ENCODE assay signal across 8 mouse cellular contexts in the genomic region with DNA sequence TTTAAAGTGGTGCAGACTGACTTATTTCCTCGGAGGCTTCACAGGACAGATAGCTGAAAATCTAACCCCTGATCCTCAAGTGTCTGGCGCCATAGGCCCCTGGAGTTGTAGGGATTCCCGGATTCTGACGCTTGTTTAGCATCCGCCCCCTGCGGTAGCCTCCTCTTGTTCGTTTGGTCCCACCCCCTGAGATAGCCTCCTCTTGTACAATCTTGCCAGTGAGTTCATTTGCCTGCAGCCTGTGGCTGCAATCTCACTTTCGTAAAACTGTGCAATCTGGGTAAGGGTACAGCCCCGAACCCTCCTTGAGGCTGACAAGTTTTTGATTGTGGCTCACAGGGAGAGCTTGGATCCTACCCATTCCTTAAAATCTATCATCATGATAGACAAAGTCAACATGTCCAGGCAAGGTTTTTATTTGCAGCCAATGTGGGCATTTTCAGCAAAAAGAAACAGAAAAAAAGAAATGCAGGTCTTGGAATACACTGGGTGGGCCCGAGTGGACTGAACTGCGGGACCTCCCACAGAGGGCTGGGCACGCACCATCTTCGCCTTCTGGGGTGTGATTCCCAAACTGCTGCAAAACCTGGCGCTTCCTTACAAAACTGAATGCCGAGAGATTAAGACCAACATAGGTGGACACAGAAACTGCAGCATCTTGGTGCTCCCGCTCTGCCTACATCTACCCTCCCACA. TPM values are rescaled to one million over a fixed set of nuclear protein-coding genes. Genes with fewer than 3 reads are reported as not detected.
DNase-seq lines count a peak whose midpoint lies in the region; ATAC-seq and TF ChIP-seq lines count a peak whose summit lies in the region.

No protein-coding gene starts in this region.

- WGBS in heart, embryonic 14.5 days = 49% methylated on average over 16 of the region's 16 CpGs
- 64% methylated on average over 16 of the region's 16 CpGs for WGBS in heart, adult 2 months
- WGBS in hindbrain, embryonic 13.5 days = 38% methylated on average over 16 of the region's 16 CpGs
- WGBS in midbrain, embryonic 14.5 days = 33% methylated on average over 16 of the region's 16 CpGs

- H3K4me2 ChIP-seq in heart, embryonic 14.5 days (ENCODE audit: low read length) = peak overlapping the region; percentile 95
- H3K4me2 ChIP-seq in hindbrain, embryonic 13.5 days = peak overlapping the region; percentile 82
- peak overlapping the region; percentile 94 for H3K4me2 ChIP-seq in midbrain, embryonic 14.5 days (ENCODE audit: low read length)

- no peak for ATAC-seq in heart, embryonic 14.5 days (ENCODE audit: insufficient number of reproducible peaks, insufficient read depth, low FRiP score, low read depth)
- ATAC-seq in hindbrain, embryonic 13.5 days (ENCODE audit: low FRiP score) = no peak
- ATAC-seq in midbrain, embryonic 14.5 days (ENCODE audit: low FRiP score, low TSS enrichment) = no peak

- no peak for DNase-seq in heart, adult 2 months
- DNase-seq in cerebellum, postnatal 25 days = peak; percentile 22 to 56
- DNase-seq in midbrain, embryonic 14.5 days = no peak
- DNase-seq in layer of hippocampus, adult 11-12 months (ENCODE audit: low spot score) = no peak
- DNase-seq in left cerebral cortex, adult 9 months (ENCODE audit: low spot score in 2 of 2) = no peak
- no peak for DNase-seq in layer of hippocampus, postnatal 10 days (ENCODE audit: low spot score in 2 of 2)

- H3K4me1 ChIP-seq in heart, embryonic 14.5 days (ENCODE audit: control insufficient read depth in 2 of 2, insufficient read depth in 2 of 2, low read length in 2 of 2) = peaks cover 24 to 35% of the 10 kb centered on the region in 2 experiments
- peaks cover 3% of the 10 kb centered on the region for H3K4me1 ChIP-seq in heart, adult 2 months (ENCODE audit: control insufficient read depth, insufficient read depth, low read length)
- H3K4me1 ChIP-seq in hindbrain, embryonic 13.5 days (replicated peaks) = peaks cover 50% of the 10 kb centered on the region
- peaks cover 35% of the 10 kb centered on the region for H3K4me1 ChIP-seq in midbrain, embryonic 14.5 days (ENCODE audit: control insufficient read depth, insufficient read depth, low read length)

- no peak for TF ChIP-seq POLR2A in heart, adult 2 months (IDR thresholded peaks at IDR 0.05; ENCODE audit: insufficient read depth, low read depth, low read length)

- no peaks in the 10 kb centered on the region for H3K9me3 ChIP-seq in heart, embryonic 14.5 days (ENCODE audit: control insufficient read depth, low read length)
- no peaks in the 10 kb centered on the region for H3K9me3 ChIP-seq in hindbrain, embryonic 13.5 days
- H3K9me3 ChIP-seq in midbrain, embryonic 14.5 days (ENCODE audit: control insufficient read depth, low read length) = no peaks in the 10 kb centered on the region

- H3K36me3 ChIP-seq in heart, embryonic 14.5 days (ENCODE audit: control insufficient read depth, insufficient read depth, low read length) = no peaks in the 10 kb centered on the region
- no peaks in the 10 kb centered on the region for H3K36me3 ChIP-seq in heart, adult 2 months (ENCODE audit: control insufficient read depth, insufficient read depth, low read length)
- H3K36me3 ChIP-seq in hindbrain, embryonic 13.5 days = no peaks in the 10 kb centered on the region
- no peaks in the 10 kb centered on the region for H3K36me3 ChIP-seq in midbrain, embryonic 14.5 days (ENCODE audit: control insufficient read depth, insufficient read depth, low read length)

- peak overlapping the region; percentile 96 to 100; a peak in 3 of 4 replicates for H3K27ac ChIP-seq in heart, embryonic 14.5 days (replicated peaks in 1 of 2; ENCODE audit: control insufficient read depth in 1 of 2, insufficient read depth in 1 of 2, low read depth in 2 of 2, low read length in 2 of 2)
- H3K27ac ChIP-seq in heart, adult 2 months = no peak overlapping the region
- peak overlapping the region; percentile 98 for H3K27ac ChIP-seq in hindbrain, embryonic 13.5 days
- H3K27ac ChIP-seq in midbrain, embryonic 14.5 days (replicated peaks; ENCODE audit: low read depth, low read length) = peak overlapping the region; percentile 97

- no peak overlapping the region; a peak in 1 of 4 replicates for H3K4me3 ChIP-seq in heart, embryonic 14.5 days (ENCODE audit: control insufficient read depth in 1 of 2, insufficient read depth in 1 of 2, low read depth in 1 of 2, low read length in 2 of 2)
- no peak overlapping the region for H3K4me3 ChIP-seq in heart, adult 2 months
- peak overlapping the region; percentile 48 for H3K4me3 ChIP-seq in hindbrain, embryonic 13.5 days
- H3K4me3 ChIP-seq in midbrain, embryonic 14.5 days (replicated peaks; ENCODE audit: low read depth, low read length) = peak overlapping the region; percentile 45; the same call in 1 of the 2 replicates

- intact Hi-C loops in heart, adult 2 months (cut with DNase I) = no loop called here

- no peaks in the 10 kb centered on the region for H3K27me3 ChIP-seq in heart, embryonic 14.5 days (ENCODE audit: control insufficient read depth, insufficient read depth, low read length)
- no peaks in the 10 kb centered on the region for H3K27me3 ChIP-seq in heart, adult 2 months (ENCODE audit: control insufficient read depth, insufficient read depth, low read length)
- H3K27me3 ChIP-seq in hindbrain, embryonic 13.5 days = no peaks in the 10 kb centered on the region
- no peaks in the 10 kb centered on the region for H3K27me3 ChIP-seq in midbrain, embryonic 14.5 days (ENCODE audit: control insufficient read depth, insufficient read depth, low read length)

- no peak for TF ChIP-seq CTCF in heart, adult 2 months (IDR thresholded peaks at IDR 0.05)

- no peaks in the 10 kb centered on the region for H3K79me2 ChIP-seq in heart, adult 2 months (replicated peaks; ENCODE audit: control insufficient read depth, insufficient read depth, low read length)

- no peak for TF ChIP-seq EP300 in heart, adult 2 months (IDR thresholded peaks at IDR 0.05; ENCODE audit: insufficient read depth, low read depth, low read length)

- peak overlapping the region; percentile 64; the same call in 1 of the 2 replicates for H3K9ac ChIP-seq in heart, embryonic 14.5 days (ENCODE audit: low read length)
- H3K9ac ChIP-seq in heart, adult 2 months (ENCODE audit: low read depth, low read length) = no peak overlapping the region
- peak overlapping the region; percentile 87 for H3K9ac ChIP-seq in hindbrain, embryonic 13.5 days
- H3K9ac ChIP-seq in midbrain, embryonic 14.5 days (replicated peaks; ENCODE audit: low read length) = peak overlapping the region; percentile 78

RNA-seq across cellular contexts. Expression of a gene that starts 33.5 kb away (rescaled TPM):
- polyA plus RNA-seq in heart, embryonic 14.5 days (2014; fragmentation: Nextera tagmentation; extraction: Ambion mirVana) = 979 and 1,136 TPM in 2 replicates
- total RNA-seq in heart, adult 2 months (2021) = 100 to 1,000 TPM; 222 to 321 TPM
- polyA plus RNA-seq in heart, adult 2 months (2012; rRNA removed) = 510 and 694 TPM in 2 replicates
- 4,110 and 4,339 TPM in 2 replicates for polyA plus RNA-seq in hindbrain, embryonic 13.5 days (2015; fragmentation: Nextera tagmentation; extraction: Ambion mirVana)
- 4,502 and 4,930 TPM in 2 replicates for polyA plus RNA-seq in midbrain, embryonic 14.5 days (2014; fragmentation: Nextera tagmentation; extraction: Ambion mirVana)
- 1,000 to 10,000 TPM; 2,523 to 2,576 TPM for total RNA-seq in layer of hippocampus, postnatal 10 days (2021)

RNA-seq across cellular contexts. Expression of a gene that starts 46.5 kb away (rescaled TPM):
- polyA plus RNA-seq in heart, embryonic 14.5 days (2014; fragmentation: Nextera tagmentation; extraction: Ambion mirVana) = 0.62 and 1.1 TPM in 2 replicates
- total RNA-seq in heart, adult 2 months (2021) = not detected
- polyA plus RNA-seq in heart, adult 2 months (2012; rRNA removed) = 0.15 and 0.21 TPM in 2 replicates
- 1.6 and 2.6 TPM in 2 replicates for polyA plus RNA-seq in hindbrain, embryonic 13.5 days (2015; fragmentation: Nextera tagmentation; extraction: Ambion mirVana)
- 1.7 and 2.5 TPM in 2 replicates for polyA plus RNA-seq in midbrain, embryonic 14.5 days (2014; fragmentation: Nextera tagmentation; extraction: Ambion mirVana)
- total RNA-seq in layer of hippocampus, postnatal 10 days (2021) = not detected

Comparison
In these comparisons a context has a peak if more than half of its experiments do, and no peak if none do; other contexts are left out.
1. H3K4me3 ChIP-seq: peak in hindbrain, embryonic 13.5 days (single experiment) and midbrain, embryonic 14.5 days (single experiment); none in heart, embryonic 14.5 days (0 of 2) and heart, adult 2 months (single experiment).
2. DNase-seq: peak in cerebellum, postnatal 25 days (2 of 2); none in heart, adult 2 months (0 of 2), midbrain, embryonic 14.5 days (single experiment), layer of hippocampus, adult 11-12 months (single experiment), left cerebral cortex, adult 9 months (0 of 2) and layer of hippocampus, postnatal 10 days (0 of 2).
3. Peak in every context shown above with its lines, with median percentiles within 50 percentile points of each other: H3K4me2 ChIP-seq.